Mouse (Mus musculus): ENCODE results near the gene H2-Q7. TPM values are rescaled to one million over a fixed set of nuclear protein-coding genes. Genes with fewer than 3 reads are reported as not detected.
"Not testable (repeated sequence)": the region's sequence is repeated elsewhere in the genome, so short reads cannot be mapped to it uniquely, and the experiment has no call there.

H2-Q7 gene
- 23.9 and 24.6 TPM in 2 replicates for polyA plus RNA-seq (2015; fragmentation: Nextera tagmentation; extraction: Ambion mirVana)

- H3K9ac ChIP-seq: not testable (repeated sequence)
Observed at GRCm38 (mm10) chr17:35438885-35439284, at the start of gene H2-Q7. Gene H2-Q7, plus strand, starts transcription at chr17:35439155.

GRCm38 (mm10) chr17:35389796-35390195 is 49.2 kb upstream of the H2-Q7 start:
- not testable (repeated sequence) for DNase-seq; H3K4me2 ChIP-seq; H3K27me3 ChIP-seq; ATAC-seq (ENCODE audit: low read depth); H3K9ac ChIP-seq; H3K27ac ChIP-seq; H3K4me3 ChIP-seq (replicated peaks); H3K36me3 ChIP-seq; H3K9me3 ChIP-seq (replicated peaks); H3K4me1 ChIP-seq (replicated peaks)
- 3% methylated on average over 7 of the region's 7 CpGs for WGBS (ENCODE audit: insufficient replicate concordance)

More at GRCm38 (mm10) chr17:35438885-35439284, at the start of gene H2-Q7:
- not testable (repeated sequence) for H3K4me1 ChIP-seq (replicated peaks); H3K36me3 ChIP-seq; H3K9me3 ChIP-seq (replicated peaks); DNase-seq; H3K27ac ChIP-seq
- peak within 1 kb of the TSS; percentile 61 for H3K4me2 ChIP-seq
- 4% methylated on average over 18 of the region's 18 CpGs for WGBS (ENCODE audit: insufficient replicate concordance)
- peak within 1 kb of the TSS; percentile 46 for H3K4me3 ChIP-seq (replicated peaks)
- ATAC-seq (ENCODE audit: low read depth): peak; percentile 75
- peaks cover 32% of the 10 kb centered on the region for H3K27me3 ChIP-seq

DNA sequence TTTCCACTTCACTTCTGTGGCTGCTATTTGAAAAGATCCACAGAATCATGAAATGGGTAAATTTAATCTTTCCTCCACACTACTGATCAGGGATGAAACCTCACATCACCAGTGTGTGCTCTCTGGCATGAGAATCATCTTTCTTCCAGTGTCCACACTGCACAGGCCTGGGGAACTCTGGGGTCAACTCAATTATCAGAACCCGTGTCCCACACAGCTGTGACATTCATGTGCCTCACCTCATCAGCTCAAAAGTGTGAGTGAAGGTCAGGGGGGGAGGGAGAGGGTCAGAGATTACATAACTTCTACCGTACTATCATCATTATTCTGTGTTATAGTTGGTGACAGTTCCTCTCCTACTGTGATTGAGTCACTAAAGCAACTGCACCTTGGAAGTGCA is 46.3 kb upstream of the H2-Q7 start:
- H3K27me3 ChIP-seq: peaks cover 13% of the 10 kb centered on the region
- not testable (repeated sequence) for H3K4me1 ChIP-seq (replicated peaks); H3K27ac ChIP-seq; DNase-seq; H3K9me3 ChIP-seq (replicated peaks); H3K4me3 ChIP-seq (replicated peaks); H3K4me2 ChIP-seq; H3K36me3 ChIP-seq; H3K9ac ChIP-seq; ATAC-seq (ENCODE audit: low read depth)
- WGBS (ENCODE audit: insufficient replicate concordance): 58% methylated on average over 2 of the region's 2 CpGs

DNA sequence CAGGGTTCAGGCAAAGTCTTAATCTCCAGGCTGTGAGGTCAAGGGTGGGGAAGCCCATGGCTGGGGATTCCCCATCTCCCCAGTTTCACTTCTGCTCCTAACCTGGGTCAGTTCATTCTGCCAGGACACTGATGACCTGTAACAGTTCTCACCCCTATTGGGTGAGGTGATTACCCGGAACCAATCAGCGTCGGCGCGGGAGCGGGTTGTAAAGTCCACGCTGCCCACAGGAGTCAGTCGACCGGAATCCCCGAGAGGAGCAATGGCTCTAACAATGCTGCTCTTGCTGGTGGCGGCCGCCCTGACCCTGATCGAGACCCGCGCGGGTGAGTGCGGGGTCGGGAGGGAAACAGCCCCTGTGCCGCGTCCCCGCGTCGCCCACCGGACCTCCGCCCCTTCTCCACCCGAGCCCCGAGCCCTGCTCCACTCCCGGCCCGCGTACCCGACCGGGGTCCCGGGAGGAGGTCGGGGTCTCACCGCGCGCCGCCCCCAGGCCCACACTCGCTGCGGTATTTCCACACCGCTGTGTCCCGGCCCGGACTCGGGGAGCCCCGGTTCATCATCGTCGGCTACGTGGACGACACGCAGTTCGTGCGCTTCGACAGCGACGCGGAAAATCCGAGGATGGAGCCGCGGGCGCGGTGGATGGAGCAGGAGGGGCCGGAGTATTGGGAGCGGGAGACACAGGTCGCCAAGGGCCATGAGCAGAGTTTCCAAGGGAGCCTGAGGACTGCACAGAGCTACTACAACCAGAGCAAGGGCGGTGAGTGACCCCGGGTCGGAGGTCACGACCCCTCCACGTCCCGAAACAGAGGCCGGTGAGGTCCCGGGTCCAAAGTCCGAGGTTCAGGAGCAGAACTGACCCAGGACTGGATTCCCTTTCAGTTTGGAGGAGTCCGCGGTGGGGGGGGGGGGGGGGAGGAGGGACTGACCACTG is 44.8 kb upstream of the H2-Q7 start:
- Histone ChIP-seq H3K4me2 (peak overlapping the region; percentile 39), H3K4me3 (replicated peaks) (peak overlapping the region; percentile 16; the same call in 1 of the 2 replicates), H3K27me3 (peaks cover 13% of the 10 kb centered on the region)
- not testable (repeated sequence) for H3K9me3 ChIP-seq (replicated peaks); H3K4me1 ChIP-seq (replicated peaks); H3K36me3 ChIP-seq; H3K9ac ChIP-seq; H3K27ac ChIP-seq; DNase-seq
- WGBS (ENCODE audit: insufficient replicate concordance): 4% methylated on average over 55 of the region's 75 CpGs
- ATAC-seq (ENCODE audit: low read depth): peak; percentile 83

GRCm38 (mm10) chr17:35396956-35397355 is 42.0 kb upstream of the H2-Q7 start:
- ATAC-seq (ENCODE audit: low read depth); DNase-seq; H3K27ac ChIP-seq: not testable (repeated sequence)

DNA sequence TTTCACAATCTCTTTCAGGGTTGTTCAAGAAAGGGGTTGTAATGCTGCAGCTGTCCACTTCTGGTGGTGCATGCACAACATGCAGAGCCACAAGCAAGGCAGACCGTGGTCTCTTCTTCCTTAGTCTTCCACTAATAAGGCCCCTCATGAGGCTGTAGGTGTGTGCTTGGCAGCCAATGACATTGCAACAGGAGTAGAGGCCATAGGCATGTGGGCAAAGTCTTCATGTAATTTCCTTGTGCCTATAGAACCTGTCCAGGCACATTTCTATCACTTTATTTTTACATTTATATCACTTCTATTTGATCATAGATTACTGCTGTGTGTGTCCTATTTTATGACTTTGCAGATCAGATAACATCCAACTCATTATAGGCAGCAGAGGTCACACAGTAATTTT is 25.9 kb upstream of the H2-Q7 start:
- ATAC-seq (ENCODE audit: low read depth); H3K9ac ChIP-seq; H3K4me2 ChIP-seq; H3K9me3 ChIP-seq (replicated peaks); H3K27me3 ChIP-seq; DNase-seq; H3K27ac ChIP-seq; H3K4me1 ChIP-seq (replicated peaks); H3K4me3 ChIP-seq (replicated peaks); H3K36me3 ChIP-seq: not testable (repeated sequence)
- WGBS (ENCODE audit: insufficient replicate concordance): no CpG with 5 or more reads among the region's 1 CpGs

More at GRCm38 (mm10) chr17:35396956-35397355, 42.0 kb upstream of the H2-Q7 start:
- WGBS (ENCODE audit: insufficient replicate concordance): 48% methylated on average over 2 of the region's 2 CpGs
- not testable (repeated sequence) for H3K4me3 ChIP-seq (replicated peaks); H3K36me3 ChIP-seq; H3K4me1 ChIP-seq (replicated peaks); H3K4me2 ChIP-seq; H3K9ac ChIP-seq; H3K9me3 ChIP-seq (replicated peaks)
- H3K27me3 ChIP-seq: peaks cover 13% of the 10 kb centered on the region

- not testable (repeated sequence) for H3K27me3 ChIP-seq; DNase-seq; H3K4me2 ChIP-seq; H3K27ac ChIP-seq; ATAC-seq (ENCODE audit: low read depth); H3K36me3 ChIP-seq; H3K4me1 ChIP-seq (replicated peaks); H3K4me3 ChIP-seq (replicated peaks); H3K9me3 ChIP-seq (replicated peaks); H3K9ac ChIP-seq
- WGBS (ENCODE audit: insufficient replicate concordance): 25% methylated on average over 3 of the region's 10 CpGs
Observed at GRCm38 (mm10) chr17:35415273-35416129, 23.5 kb upstream of the H2-Q7 start.

DNA sequence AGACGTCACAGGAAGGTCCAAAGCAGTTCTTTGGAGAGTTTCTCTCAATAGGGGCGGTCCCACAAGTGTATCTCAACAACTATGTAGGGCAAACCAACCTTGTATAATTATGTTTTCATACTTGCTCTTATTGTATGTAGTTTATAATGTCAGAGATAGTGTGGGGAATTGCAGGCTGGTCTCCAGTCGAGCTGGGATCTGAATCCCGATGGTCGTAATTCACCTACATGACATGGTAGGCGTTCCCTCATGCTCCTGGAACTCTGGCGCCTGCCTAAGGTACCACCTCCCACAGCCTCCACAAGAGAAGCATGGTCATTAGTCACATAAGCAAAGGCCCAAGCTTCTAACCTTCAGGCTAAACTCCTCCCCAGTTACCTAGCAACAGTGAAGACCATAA is 20.2 kb upstream of the H2-Q7 start:
- Histone ChIP-seq H3K4me1 (replicated peaks) (no peaks in the 10 kb centered on the region), H3K27ac (no peak overlapping the region), H3K9me3 (replicated peaks) (no peaks in the 10 kb centered on the region), H3K4me3 (replicated peaks) (no peak overlapping the region), H3K27me3 (peaks cover 19% of the 10 kb centered on the region), H3K4me2 (no peak overlapping the region), H3K36me3 (no peaks in the 10 kb centered on the region), H3K9ac (no peak overlapping the region)
- DNase-seq (no peak), ATAC-seq (ENCODE audit: low read depth) (no peak)
- 53% methylated on average over 7 of the region's 7 CpGs for WGBS (ENCODE audit: insufficient replicate concordance)

DNA sequence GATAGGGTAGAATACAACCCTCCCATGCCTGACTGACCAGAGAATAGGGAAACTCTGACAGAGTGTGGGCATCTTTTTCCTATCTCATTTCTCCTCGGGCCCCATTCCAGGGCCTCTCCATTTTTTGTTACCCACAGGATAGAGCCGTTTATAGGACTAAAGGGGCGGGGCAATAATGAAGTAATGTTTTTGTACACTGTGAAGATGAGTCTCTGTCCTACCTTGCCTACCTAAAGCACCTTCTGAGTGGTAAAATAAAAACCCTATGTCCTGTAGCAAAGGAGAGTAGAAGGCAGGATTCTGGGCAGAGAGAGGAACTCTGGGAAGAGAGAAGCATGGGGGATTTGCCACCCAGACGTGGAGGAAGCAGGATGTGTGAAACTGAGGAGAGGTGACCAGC is 19.4 kb upstream of the H2-Q7 start:
- not testable (repeated sequence) for H3K4me1 ChIP-seq (replicated peaks); H3K27ac ChIP-seq; H3K36me3 ChIP-seq; H3K4me3 ChIP-seq (replicated peaks); DNase-seq; H3K9me3 ChIP-seq (replicated peaks); H3K4me2 ChIP-seq; H3K9ac ChIP-seq; ATAC-seq (ENCODE audit: low read depth)
- peaks cover 23% of the 10 kb centered on the region for H3K27me3 ChIP-seq
- WGBS (ENCODE audit: insufficient replicate concordance): 34% methylated on average over 4 of the region's 4 CpGs

DNA sequence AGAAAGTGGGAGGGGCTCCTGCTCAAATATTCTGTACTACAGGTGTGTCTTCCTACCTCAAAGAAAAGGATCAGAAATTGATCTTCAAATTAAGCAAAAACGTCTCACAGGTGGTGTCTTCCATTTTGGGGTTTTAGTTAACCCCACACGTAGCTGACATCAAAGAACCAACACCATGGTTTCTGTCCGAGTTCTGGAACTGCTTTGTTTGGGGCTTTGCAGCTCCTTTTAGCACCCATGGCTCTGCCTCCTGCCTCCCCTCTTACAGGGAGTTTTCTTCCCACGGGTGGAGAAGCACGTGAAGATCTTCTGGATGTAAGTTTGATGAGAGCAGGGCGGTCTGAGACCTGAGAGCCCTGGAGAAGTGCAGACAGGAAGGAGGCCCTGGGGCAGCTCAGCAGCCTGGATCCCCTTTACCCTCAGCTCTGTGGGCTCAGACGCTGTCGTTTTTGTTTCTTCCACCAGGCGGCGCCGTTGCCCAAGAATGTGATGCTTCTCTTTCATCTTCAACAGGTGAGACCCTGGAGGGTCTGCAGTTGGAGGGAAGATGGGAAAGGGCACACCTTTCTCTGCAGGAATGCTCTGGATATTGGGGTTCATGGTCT is 18.6 kb upstream of the H2-Q7 start:
- not testable (repeated sequence) for ATAC-seq (ENCODE audit: low read depth); H3K4me2 ChIP-seq; H3K9me3 ChIP-seq (replicated peaks); H3K36me3 ChIP-seq; DNase-seq; H3K27ac ChIP-seq; H3K9ac ChIP-seq; H3K4me3 ChIP-seq (replicated peaks); H3K4me1 ChIP-seq (replicated peaks)
- peaks cover 30% of the 10 kb centered on the region for H3K27me3 ChIP-seq
- 10% methylated on average over 11 of the region's 11 CpGs for WGBS (ENCODE audit: insufficient replicate concordance)

- H3K4me2 ChIP-seq; H3K9me3 ChIP-seq (replicated peaks); H3K4me1 ChIP-seq (replicated peaks); H3K36me3 ChIP-seq; H3K27ac ChIP-seq; H3K4me3 ChIP-seq (replicated peaks); H3K9ac ChIP-seq; ATAC-seq (ENCODE audit: low read depth); DNase-seq: not testable (repeated sequence)
- H3K27me3 ChIP-seq: peaks cover 40% of the 10 kb centered on the region
- 70% methylated on average over 4 of the region's 4 CpGs for WGBS (ENCODE audit: insufficient replicate concordance)
Observed at GRCm38 (mm10) chr17:35421331-35421730, 17.6 kb upstream of the H2-Q7 start.
